ENCODE assay signal across 9 mouse cellular contexts in genomic region chr12:113001133-113001474, GRCm38 (mm10). TPM values are rescaled to one million over a fixed set of nuclear protein-coding genes. Genes with fewer than 3 reads are reported as not detected.
A peak's percentile ranks its signal among the peaks of the same experiment; 100 is the strongest.
DNase-seq lines count a peak whose midpoint lies in the region; ATAC-seq and TF ChIP-seq lines count a peak whose summit lies in the region.
"Had no signal": no experiment of that assay in that cellular context is flagged by ENCODE, and none has a peak within 500 bp of the region (broad histone marks: within the 10 kb centered on the region; RNA-seq: fewer than 3 reads in every experiment).

No protein-coding gene starts in this region.

- peak overlapping the region; percentile 96 for H3K4me2 ChIP-seq in heart, postnatal 0 days (ENCODE audit: low read depth, low read length)
- H3K4me2 ChIP-seq in hindbrain, embryonic 16.5 days (ENCODE audit: low read length) = peak overlapping the region; percentile 84
- H3K4me2 ChIP-seq in midbrain, embryonic 14.5 days (ENCODE audit: low read length) = peak overlapping the region; percentile 92

- H3K27me3 ChIP-seq in heart, postnatal 0 days (ENCODE audit: control insufficient read depth, insufficient read depth, low read length) = no peaks in the 10 kb centered on the region
- H3K27me3 ChIP-seq in hindbrain, embryonic 16.5 days (replicated peaks; ENCODE audit: control insufficient read depth, insufficient read depth, low read length) = no peaks in the 10 kb centered on the region
- no peaks in the 10 kb centered on the region for H3K27me3 ChIP-seq in midbrain, embryonic 14.5 days (ENCODE audit: control insufficient read depth, insufficient read depth, low read length)
- H3K27me3 ChIP-seq: Patski had no signal

- no peak for TF ChIP-seq CTCF in heart, postnatal 0 days (IDR thresholded peaks at IDR 0.05; ENCODE audit: low read depth)

- no peak for ATAC-seq in heart, postnatal 0 days (ENCODE audit: insufficient read depth, low read depth)
- peak; percentile 25 for ATAC-seq in activated CD4-positive, CD25-positive, alpha-beta regulatory T cell, adult 4 months
- peak; percentile 56; the same call in 1 of the 2 replicates for ATAC-seq in hindbrain, embryonic 16.5 days
- ATAC-seq in midbrain, embryonic 14.5 days (ENCODE audit: low FRiP score, low TSS enrichment) = no peak

- peak overlapping the region; percentile 97 for H3K27ac ChIP-seq in heart, postnatal 0 days (ENCODE audit: low read depth)
- peak overlapping the region; percentile 90 for H3K27ac ChIP-seq in hindbrain, embryonic 16.5 days (ENCODE audit: low read depth, low read length)
- H3K27ac ChIP-seq in midbrain, embryonic 14.5 days (replicated peaks; ENCODE audit: low read depth, low read length) = peak overlapping the region; percentile 94

- H3K4me3 ChIP-seq in heart, postnatal 0 days (ENCODE audit: low read depth, low read length) = peak overlapping the region; percentile 79
- peak overlapping the region; percentile 81 for H3K4me3 ChIP-seq in hindbrain, embryonic 16.5 days (ENCODE audit: low read length)
- H3K4me3 ChIP-seq in midbrain, embryonic 14.5 days (replicated peaks; ENCODE audit: low read depth, low read length) = peak overlapping the region; percentile 81

- WGBS in heart, postnatal 0 days = 3% methylated on average over 5 of the region's 5 CpGs
- WGBS in hindbrain, embryonic 16.5 days = 3% methylated on average over 5 of the region's 5 CpGs
- WGBS in midbrain, embryonic 14.5 days = 6% methylated on average over 5 of the region's 5 CpGs

- intact Hi-C loops in heart, postnatal 25 days (cut with DNase I) = loop anchor here (5.0 kb wide), 1 partner anchor 151 kb away; no protein-coding TSS in a partner anchor

- peaks cover 15% of the 10 kb centered on the region for H3K4me1 ChIP-seq in heart, postnatal 0 days (ENCODE audit: control insufficient read depth, insufficient read depth)
- peaks cover 21% of the 10 kb centered on the region for H3K4me1 ChIP-seq in hindbrain, embryonic 16.5 days (ENCODE audit: control insufficient read depth, insufficient read depth, low read depth, low read length)
- H3K4me1 ChIP-seq in midbrain, embryonic 14.5 days (ENCODE audit: control insufficient read depth, insufficient read depth, low read length) = peaks cover 21% of the 10 kb centered on the region; the same call in 1 of the 2 replicates

- H3K9me3 ChIP-seq in heart, postnatal 0 days (replicated peaks; ENCODE audit: control insufficient read depth, low read length) = no peaks in the 10 kb centered on the region
- no peaks in the 10 kb centered on the region for H3K9me3 ChIP-seq in hindbrain, embryonic 16.5 days (ENCODE audit: control insufficient read depth, low read length)
- no peaks in the 10 kb centered on the region for H3K9me3 ChIP-seq in midbrain, embryonic 14.5 days (ENCODE audit: control insufficient read depth, low read length)

- peak overlapping the region; percentile 97 for H3K9ac ChIP-seq in heart, postnatal 0 days (replicated peaks; ENCODE audit: low read depth, low read length)
- H3K9ac ChIP-seq in hindbrain, embryonic 16.5 days (ENCODE audit: low read depth, low read length) = peak overlapping the region; percentile 94
- H3K9ac ChIP-seq in midbrain, embryonic 14.5 days (replicated peaks; ENCODE audit: low read length) = peak overlapping the region; percentile 44

- DNase-seq in heart, postnatal 0 days (ENCODE audit: low spot score) = no peak
- no peak for DNase-seq in heart, postnatal 25 days (ENCODE audit: low spot score)
- no peak for DNase-seq in midbrain, embryonic 14.5 days
- DNase-seq in thymus, postnatal 4 days = no peak
- DNase-seq in thymus, adult 18-20 months = no peak
- no peak for DNase-seq in gastrocnemius, adult 8-10 months (ENCODE audit: low spot score in 2 of 2)

- TF ChIP-seq EP300 in heart, postnatal 0 days (IDR thresholded peaks at IDR 0.05; ENCODE audit: low read depth) = no peak

- 0 out of 2 replicates have a peak, but pooled peaks cover 9% of the 10 kb centered on the region for H3K36me3 ChIP-seq in heart, postnatal 0 days (replicated peaks; ENCODE audit: control insufficient read depth, insufficient read depth, low read length)
- H3K36me3 ChIP-seq in hindbrain, embryonic 16.5 days (ENCODE audit: control insufficient read depth, insufficient read depth, low read length) = no peaks in the 10 kb centered on the region
- peaks cover 8% of the 10 kb centered on the region; the same call in 1 of the 2 replicates for H3K36me3 ChIP-seq in midbrain, embryonic 14.5 days (ENCODE audit: control insufficient read depth, insufficient read depth, low read length)

RNA-seq across cellular contexts. Expression of gene Brf1, which starts 0.6 kb away (rescaled TPM):
- 26.0 and 51.9 TPM in 2 replicates for total RNA-seq in heart, postnatal 0 days (2014; rRNA removed; ENCODE audit: low replicate concordance)
- 24.5 TPM in 2 replicates for polyA plus RNA-seq in heart, postnatal 0 days (2015; fragmentation: Nextera tagmentation; extraction: Ambion mirVana)
- total RNA-seq in heart, postnatal 25 days (2021) = 10 to 100 TPM; 23.5 to 25.1 TPM
- 10 to 100 TPM; 24.7 to 25.0 TPM for polyA plus RNA-seq in activated CD4-positive, CD25-positive, alpha-beta regulatory T cell, adult 4 months (2017; shearing (Covaris generic))
- polyA plus RNA-seq in hindbrain, embryonic 16.5 days (2015; fragmentation: Nextera tagmentation; extraction: Ambion mirVana) = 40.5 and 43.1 TPM in 2 replicates
- 37.7 and 55.1 TPM in 2 replicates for polyA plus RNA-seq in midbrain, embryonic 14.5 days (2014; fragmentation: Nextera tagmentation; extraction: Ambion mirVana)
- total RNA-seq in gastrocnemius, adult 8-10 months (2022) = 10 to 100 TPM; 13.8 to 18.9 (median 18.4) TPM

RNA-seq across cellular contexts. Expression of gene Pacs2, which starts 13.2 kb away (rescaled TPM):
- total RNA-seq in heart, postnatal 0 days (2014; rRNA removed; ENCODE audit: low replicate concordance) = 20.4 and 38.5 TPM in 2 replicates
- 4.3 and 5.1 TPM in 2 replicates for polyA plus RNA-seq in heart, postnatal 0 days (2015; fragmentation: Nextera tagmentation; extraction: Ambion mirVana)
- 10 to 100 TPM; 35.5 to 35.9 TPM for total RNA-seq in heart, postnatal 25 days (2021)
- 1 to 10 TPM; 5.4 to 6.6 TPM for polyA plus RNA-seq in activated CD4-positive, CD25-positive, alpha-beta regulatory T cell, adult 4 months (2017; shearing (Covaris generic))
- polyA plus RNA-seq in hindbrain, embryonic 16.5 days (2015; fragmentation: Nextera tagmentation; extraction: Ambion mirVana) = 20.4 and 27.8 TPM in 2 replicates
- 28.7 and 32.5 TPM in 2 replicates for polyA plus RNA-seq in midbrain, embryonic 14.5 days (2014; fragmentation: Nextera tagmentation; extraction: Ambion mirVana)
- total RNA-seq in gastrocnemius, adult 8-10 months (2022) = 10 to 100 TPM; 32.6 to 36.9 (median 36.3) TPM

RNA-seq across cellular contexts. Expression of gene Btbd6, which starts 24.8 kb away (rescaled TPM):
- total RNA-seq in heart, postnatal 0 days (2014; rRNA removed; ENCODE audit: low replicate concordance) = 62.7 and 70.2 TPM in 2 replicates
- 20.4 and 21.6 TPM in 2 replicates for polyA plus RNA-seq in heart, postnatal 0 days (2015; fragmentation: Nextera tagmentation; extraction: Ambion mirVana)
- total RNA-seq in heart, postnatal 25 days (2021) = 10 to 100 TPM; 21.0 to 21.9 TPM
- polyA plus RNA-seq in activated CD4-positive, CD25-positive, alpha-beta regulatory T cell, adult 4 months (2017; shearing (Covaris generic)) = 1 to 10 TPM; 8.3 to 8.9 TPM
- 54.3 and 55.8 TPM in 2 replicates for polyA plus RNA-seq in hindbrain, embryonic 16.5 days (2015; fragmentation: Nextera tagmentation; extraction: Ambion mirVana)
- polyA plus RNA-seq in midbrain, embryonic 14.5 days (2014; fragmentation: Nextera tagmentation; extraction: Ambion mirVana) = 49.8 and 54.3 TPM in 2 replicates
- total RNA-seq in gastrocnemius, adult 8-10 months (2022) = 10 to 100 TPM; 18.6 to 23.6 (median 21.7) TPM

RNA-seq across cellular contexts. Expression of gene Nudt14, which starts 59.2 kb away (rescaled TPM):
- 13.5 and 33.9 TPM in 2 replicates for total RNA-seq in heart, postnatal 0 days (2014; rRNA removed; ENCODE audit: low replicate concordance)
- 28.2 and 33.2 TPM in 2 replicates for polyA plus RNA-seq in heart, postnatal 0 days (2015; fragmentation: Nextera tagmentation; extraction: Ambion mirVana)
- total RNA-seq in heart, postnatal 25 days (2021) = 1 to 10 TPM; 4.4 to 5.7 TPM
- polyA plus RNA-seq in activated CD4-positive, CD25-positive, alpha-beta regulatory T cell, adult 4 months (2017; shearing (Covaris generic)) = 10 to 100 TPM; 39.0 to 46.2 TPM
- polyA plus RNA-seq in hindbrain, embryonic 16.5 days (2015; fragmentation: Nextera tagmentation; extraction: Ambion mirVana) = 54.2 and 57.3 TPM in 2 replicates
- polyA plus RNA-seq in midbrain, embryonic 14.5 days (2014; fragmentation: Nextera tagmentation; extraction: Ambion mirVana) = 53.2 and 59.4 TPM in 2 replicates
- total RNA-seq in gastrocnemius, adult 8-10 months (2022) = 1 to 10 TPM; 5.2 to 8.8 (median 7.5) TPM

Comparison
In these comparisons a context has a peak if more than half of its experiments do, and no peak if none do; other contexts are left out.
1. ATAC-seq: peak in activated CD4-positive, CD25-positive, alpha-beta regulatory T cell, adult 4 months (single experiment) and hindbrain, embryonic 16.5 days (single experiment); none in heart, postnatal 0 days (single experiment) and midbrain, embryonic 14.5 days (single experiment).
2. H3K9ac ChIP-seq: peak in every context shown above with its lines; median percentile 97 in heart, postnatal 0 days; 94 in hindbrain, embryonic 16.5 days; 44 in midbrain, embryonic 14.5 days.
3. Peak in every context shown above with its lines, with median percentiles within 50 percentile points of each other: H3K27ac ChIP-seq, H3K4me2 ChIP-seq and H3K4me3 ChIP-seq.